Mouse (Mus musculus) spleen, adult 2 months (tissue): ENCODE data around the gene Lgals8. TPM values are rescaled to one million over a fixed set of nuclear protein-coding genes. Genes with fewer than 3 reads are reported as not detected.

ENCODE experiments used
- DNase-seq, 2 experiments: peaks; one replicate each; pipeline versions ENCODE4 v3.0.0 to v3.0.0-alpha.2; 2012 to 2021; ENCODE audit warnings: low spot score in 2 of 2, low read depth in 1 of 2
- H3K27ac ChIP-seq: fragments of 200-500 bp; 2 replicates; pipeline ENCODE4 v1.5.1; 2012; ENCODE audit warnings: low read length, inconsistent platforms; ENCODE audit not compliant: insufficient read depth
- H3K27me3 ChIP-seq: fragments of 200-500 bp; 2 replicates; pipeline ENCODE4 v1.6.1; 2012; ENCODE audit warnings: mild to moderate bottlenecking, moderate library complexity, low read length, inconsistent platforms; ENCODE audit not compliant: control insufficient read depth, insufficient read depth
- H3K36me3 ChIP-seq: fragments of 200-500 bp; 2 replicates; pipeline ENCODE4 v1.6.1; 2012; ENCODE audit warnings: mild to moderate bottlenecking, low read length, inconsistent platforms; ENCODE audit not compliant: control insufficient read depth, insufficient read depth
- H3K4me1 ChIP-seq: fragments of 200-500 bp; 2 replicates; pipeline ENCODE4 v1.6.1; 2011; ENCODE audit warnings: inconsistent platforms; ENCODE audit not compliant: control insufficient read depth, insufficient read depth, insufficient read length
- H3K4me3 ChIP-seq: fragments of 200-500 bp; 2 replicates; pipeline ENCODE4 v1.5.1; 2011; ENCODE audit warnings: mild to moderate bottlenecking, inconsistent platforms; ENCODE audit not compliant: insufficient read depth, insufficient read length; ENCODE audit errors: extremely low read depth
- CTCF ChIP-seq: fragments of 200-500 bp; IDR thresholded peaks from 2 replicates; pipeline ENCODE4 v1.5.1; 2011; ENCODE audit warnings: mild to moderate bottlenecking, inconsistent platforms; ENCODE audit not compliant: insufficient read depth, insufficient read length, insufficient replicate concordance; ENCODE audit errors: extremely low read depth
- POLR2A ChIP-seq: fragments of 200-500 bp; IDR thresholded peaks from 2 replicates; pipeline ENCODE4 v1.6.1; 2011; ENCODE audit warnings: low read depth, low read length, inconsistent platforms
- WGBS: fragments of 180-500 bp; shearing (Covaris S2); methylation state at CpG from one replicate; pipeline ENCODE4 v1.1.7; 2018; 5-methylcytosine and 5-hydroxymethylcytosine counted together
- polyA plus RNA-seq: library from polyadenylated mRNA; depleted of rRNA; stranded (reverse); fragments of >200 nt; gene quantifications from 2 replicates; pipeline ENCODE4 v1.2.3, GENCODE M21; 2012

The Lgals8 gene
- polyA plus RNA-seq, 1 experiment = 23.5 TPM

DNA sequence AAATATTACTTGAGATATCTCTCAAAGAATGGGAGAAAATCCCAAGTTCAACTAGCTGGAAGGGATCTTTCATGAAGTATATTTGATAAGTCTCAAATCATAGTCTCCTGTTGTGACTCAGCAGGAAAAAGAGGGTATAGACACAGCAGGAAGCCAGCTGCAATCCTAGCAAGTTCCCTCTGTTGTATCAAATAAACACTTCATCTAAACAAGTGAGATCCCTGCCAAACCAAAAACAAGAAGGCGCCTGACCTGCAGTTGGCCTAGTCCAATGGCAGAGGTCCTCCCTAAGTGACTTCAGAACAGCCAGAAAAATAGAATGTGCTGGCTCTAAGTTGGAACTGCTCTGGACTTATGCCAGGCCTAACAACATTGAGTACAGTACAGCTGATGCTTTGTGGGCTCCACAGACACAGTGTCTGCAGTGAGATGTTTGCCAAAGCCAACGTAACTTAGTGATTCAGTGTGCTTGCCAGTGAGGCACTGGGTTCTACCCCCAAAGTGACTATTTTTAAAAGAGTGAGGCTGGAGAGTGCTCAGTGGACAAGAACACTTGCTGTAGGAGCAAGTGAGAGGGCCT is 22.6 kb downstream of the Lgals8 start:
- TF ChIP-seq CTCF (no peak), POLR2A (no peak)
- DNase-seq = no peak
- H3K27ac ChIP-seq = no peak overlapping the region
- 87% methylated on average over 2 of the region's 2 CpGs for WGBS
- H3K27me3 ChIP-seq = no peaks in the 10 kb centered on the region
- no peak overlapping the region for H3K4me3 ChIP-seq
- peaks cover 50% of the 10 kb centered on the region for H3K36me3 ChIP-seq
- H3K4me1 ChIP-seq = no peaks in the 10 kb centered on the region

DNA sequence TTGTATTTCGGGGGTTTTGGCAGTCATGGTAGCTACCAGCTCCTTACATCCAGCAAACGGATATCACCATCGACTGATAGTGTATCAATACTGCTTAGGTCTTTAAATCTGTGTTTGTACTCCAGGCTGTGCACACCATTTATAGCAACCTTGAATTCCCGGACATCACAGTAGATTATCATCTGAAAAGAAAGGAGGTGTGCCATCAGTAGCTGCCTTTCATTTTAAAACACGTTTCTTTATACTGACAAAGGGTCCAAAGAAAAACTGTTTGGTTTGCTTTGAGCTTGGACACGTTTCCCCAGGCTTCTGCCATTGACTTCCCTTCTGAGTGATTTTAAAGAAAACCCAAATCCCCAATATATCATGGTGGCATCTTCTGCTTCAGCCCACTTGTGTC is 23.9 kb downstream of the Lgals8 start:
- TF ChIP-seq POLR2A (no peak), CTCF (no peak)
- 92% methylated on average over 6 of the region's 6 CpGs for WGBS
- peaks cover 48% of the 10 kb centered on the region for H3K36me3 ChIP-seq

DNA sequence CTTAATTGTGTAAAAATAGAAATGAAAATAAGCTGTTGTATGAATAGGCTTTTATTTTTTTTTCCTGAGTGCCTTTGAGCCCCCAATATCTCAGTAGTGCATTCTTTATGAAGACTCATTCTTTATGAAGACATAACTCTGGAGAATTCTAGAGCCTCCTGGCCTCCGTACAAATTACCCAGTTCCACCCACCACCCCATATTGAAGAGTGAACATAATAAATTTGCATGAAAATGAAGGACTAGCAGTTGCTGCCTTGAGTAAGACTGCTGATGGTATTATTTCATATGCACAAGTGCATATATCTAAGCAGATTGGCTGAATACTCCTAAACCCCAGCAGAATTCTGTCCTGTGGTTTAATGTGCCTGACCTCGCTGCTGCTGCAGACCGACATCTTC is 25.2 kb downstream of the Lgals8 start:
- no peaks in the 10 kb centered on the region for H3K27me3 ChIP-seq
- no peak overlapping the region for H3K4me3 ChIP-seq
- peaks cover 53% of the 10 kb centered on the region for H3K36me3 ChIP-seq
- 96% methylated on average over 3 of the region's 3 CpGs for WGBS
- TF ChIP-seq POLR2A = no peak
- no peak for TF ChIP-seq CTCF
- DNase-seq = no peak
- H3K4me1 ChIP-seq = no peaks in the 10 kb centered on the region
- no peak overlapping the region for H3K27ac ChIP-seq

More for the DNA sequence above, 23.9 kb downstream of the Lgals8 start:
- H3K27me3 ChIP-seq = no peaks in the 10 kb centered on the region
- H3K4me1 ChIP-seq = no peaks in the 10 kb centered on the region
- H3K27ac ChIP-seq = no peak overlapping the region
- no peak for DNase-seq
- H3K4me3 ChIP-seq = no peak overlapping the region

DNA sequence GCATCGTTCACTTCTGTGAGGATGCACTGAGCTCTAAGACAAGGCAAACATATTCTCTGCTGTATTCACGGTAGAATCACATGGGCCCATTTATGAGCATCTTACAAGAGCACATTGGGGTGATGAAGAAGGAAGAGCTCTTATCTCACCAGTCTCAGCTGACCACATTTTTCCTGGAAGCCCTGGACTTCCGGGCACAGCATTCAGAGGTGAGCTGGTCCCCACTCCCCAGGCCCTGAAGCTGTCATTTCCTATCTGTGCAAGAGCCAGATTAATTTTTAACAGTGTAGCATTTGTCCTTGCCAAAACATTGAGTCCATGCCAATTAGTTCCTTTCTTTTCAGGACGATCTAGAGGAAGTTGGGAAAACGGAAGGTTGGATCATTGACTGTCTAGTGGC is 30.9 kb downstream of the Lgals8 start:
- peaks cover 63% of the 10 kb centered on the region for H3K36me3 ChIP-seq
- WGBS = 83% methylated on average over 5 of the region's 5 CpGs
- no peak overlapping the region for H3K27ac ChIP-seq
- no peak for DNase-seq
- H3K4me1 ChIP-seq = no peaks in the 10 kb centered on the region
- TF ChIP-seq CTCF (no peak), POLR2A (no peak)
- H3K27me3 ChIP-seq = no peaks in the 10 kb centered on the region
- no peak overlapping the region for H3K4me3 ChIP-seq

DNA sequence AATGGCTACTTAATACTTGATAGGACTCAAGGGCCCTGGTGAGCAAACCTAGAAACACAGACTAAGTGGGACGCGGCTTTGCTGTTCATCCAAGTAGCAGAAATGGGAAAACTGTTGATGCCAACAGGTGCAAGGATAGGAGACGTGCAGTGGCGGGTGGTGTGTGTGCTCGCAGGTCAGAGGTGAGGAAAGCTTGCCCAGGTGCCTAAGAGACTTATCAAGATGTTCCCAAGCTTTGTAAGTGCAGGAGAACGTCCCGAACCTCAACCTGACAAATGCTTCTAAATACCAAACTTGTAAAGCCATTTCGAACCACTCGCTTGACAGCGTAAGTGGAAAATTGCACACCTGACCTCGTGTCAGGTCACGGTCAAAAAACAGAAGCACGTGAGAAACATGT is 36.2 kb downstream of the Lgals8 start:
- no peak for DNase-seq
- 96% methylated on average over 13 of the region's 13 CpGs for WGBS
- no peak for TF ChIP-seq POLR2A
- TF ChIP-seq CTCF = no peak
- no peak overlapping the region for H3K27ac ChIP-seq
- H3K27me3 ChIP-seq = no peaks in the 10 kb centered on the region
- peaks cover 57% of the 10 kb centered on the region for H3K36me3 ChIP-seq
- no peaks in the 10 kb centered on the region for H3K4me1 ChIP-seq
- no peak overlapping the region for H3K4me3 ChIP-seq

DNA sequence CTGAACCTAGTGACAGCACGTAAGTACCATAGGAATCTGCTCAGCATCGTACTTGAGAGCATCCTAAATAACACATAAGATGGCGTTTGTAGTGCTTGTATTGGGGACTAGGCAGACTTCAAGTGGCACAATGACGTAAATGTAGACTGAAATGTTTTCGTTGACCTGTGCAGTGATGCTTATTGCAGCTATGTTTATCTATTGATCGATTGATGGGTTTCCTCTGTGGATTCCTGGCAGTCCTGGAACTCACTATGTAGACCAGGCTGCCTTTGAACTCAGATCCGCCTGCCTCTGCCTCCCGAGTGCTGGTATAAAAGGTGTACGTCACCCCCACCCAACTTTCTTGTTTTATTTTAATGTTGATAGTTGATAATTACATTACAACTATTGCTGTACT is 44.1 kb downstream of the Lgals8 start:
- H3K27ac ChIP-seq = no peak overlapping the region
- no peak for DNase-seq
- H3K4me3 ChIP-seq = no peak overlapping the region
- peaks cover 60% of the 10 kb centered on the region for H3K36me3 ChIP-seq
- no peaks in the 10 kb centered on the region for H3K27me3 ChIP-seq
- TF ChIP-seq CTCF = no peak
- no peak for TF ChIP-seq POLR2A
- 93% methylated on average over 9 of the region's 9 CpGs for WGBS
- no peaks in the 10 kb centered on the region for H3K4me1 ChIP-seq

DNA sequence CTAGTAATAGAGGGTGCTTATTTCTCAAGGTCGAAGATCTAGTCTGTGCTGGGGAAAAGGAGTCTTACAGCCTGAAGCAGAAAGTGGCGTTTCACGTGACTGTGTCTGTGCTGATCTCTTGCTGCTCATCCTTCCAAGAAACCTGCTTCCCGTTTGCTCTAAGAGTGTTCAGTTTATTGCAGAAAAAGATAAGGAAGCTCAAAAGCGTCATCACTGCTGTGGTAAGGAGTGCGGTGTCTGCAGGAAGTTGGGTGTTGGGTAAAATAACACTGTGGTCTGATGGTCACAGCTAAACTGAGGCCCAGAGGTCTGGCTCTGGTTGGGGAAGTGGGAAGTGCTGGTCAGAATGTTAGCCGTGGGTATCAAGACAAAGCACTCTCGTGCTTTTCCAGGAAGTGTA is 52.7 kb downstream of the Lgals8 start:
- Histone ChIP-seq H3K4me3 (no peak overlapping the region), H3K27me3 (no peaks in the 10 kb centered on the region), H3K36me3 (peaks cover 27% of the 10 kb centered on the region), H3K4me1 (peaks cover 5% of the 10 kb centered on the region; the same call in 1 of the 2 replicates), H3K27ac (peak overlapping the region; percentile 58; the same call in 1 of the 2 replicates)
- TF ChIP-seq POLR2A = no peak
- TF ChIP-seq CTCF = no peak
- 13% methylated on average over 8 of the region's 8 CpGs for WGBS
- peak in 1 of 2 experiments; percentile 16 for DNase-seq
